8 mouse cellular contexts compared by ENCODE assay signal in genomic region chr16:32332556-32333511, GRCm38 (mm10). TPM values are rescaled to one million over a fixed set of nuclear protein-coding genes. Genes with fewer than 3 reads are reported as not detected.
A peak's percentile ranks its signal among the peaks of the same experiment; 100 is the strongest.
DNase-seq lines count a peak whose midpoint lies in the region; ATAC-seq and TF ChIP-seq lines count a peak whose summit lies in the region.

No protein-coding gene starts in this region.

- H3K36me3 ChIP-seq in ES-Bruce4 (ENCODE audit: control insufficient read depth, insufficient read depth, low read length, poor library complexity, severe bottlenecking): no peaks in the 10 kb centered on the region
- H3K36me3 ChIP-seq in forebrain, embryonic 11.5 days (ENCODE audit: control insufficient read depth, insufficient read depth, low read length): no peaks in the 10 kb centered on the region
- H3K36me3 ChIP-seq in heart, postnatal 0 days (replicated peaks; ENCODE audit: control insufficient read depth, insufficient read depth, low read length): no peaks in the 10 kb centered on the region
- no peaks in the 10 kb centered on the region for H3K36me3 ChIP-seq in lung, embryonic 14.5 days (ENCODE audit: insufficient read depth)

- H3K9ac ChIP-seq in ES-Bruce4 (ENCODE audit: low read depth, poor library complexity, severe bottlenecking): peak overlapping the region; percentile 94
- H3K9ac ChIP-seq in forebrain, embryonic 11.5 days (ENCODE audit: low read length): peak overlapping the region; percentile 97
- H3K9ac ChIP-seq in heart, postnatal 0 days (replicated peaks; ENCODE audit: low read depth, low read length): peak overlapping the region; percentile 99
- peak overlapping the region; percentile 97 for H3K9ac ChIP-seq in lung, embryonic 14.5 days

- TF ChIP-seq EP300 in ES-Bruce4 (IDR thresholded peaks at IDR 0.05; ENCODE audit: insufficient read depth, low read depth, low read length): no peak
- TF ChIP-seq EP300 in heart, postnatal 0 days (IDR thresholded peaks at IDR 0.05; ENCODE audit: low read depth): no peak

- H3K4me3 ChIP-seq in ES-Bruce4 (ENCODE audit: low read depth, low read length): peak overlapping the region; percentile 82
- peak overlapping the region; percentile 98 for H3K4me3 ChIP-seq in forebrain, embryonic 11.5 days (ENCODE audit: low read depth, low read length)
- peak overlapping the region; percentile 100 for H3K4me3 ChIP-seq in heart, postnatal 0 days (ENCODE audit: low read depth, low read length)
- H3K4me3 ChIP-seq in lung, embryonic 14.5 days (ENCODE audit: low read depth, low read length): peak overlapping the region; percentile 99

- H3K27me3 ChIP-seq in ES-Bruce4 (ENCODE audit: control insufficient read depth, insufficient read depth, low read length, poor library complexity, severe bottlenecking): no peaks in the 10 kb centered on the region
- no peaks in the 10 kb centered on the region for H3K27me3 ChIP-seq in forebrain, embryonic 11.5 days (ENCODE audit: control insufficient read depth, insufficient read depth, low read length)
- no peaks in the 10 kb centered on the region for H3K27me3 ChIP-seq in heart, postnatal 0 days (ENCODE audit: control insufficient read depth, insufficient read depth, low read length)
- no peaks in the 10 kb centered on the region for H3K27me3 ChIP-seq in lung, embryonic 14.5 days (ENCODE audit: insufficient read depth, low read length)

- under 1% methylated on average over 52 of the region's 54 CpGs for WGBS in forebrain, embryonic 11.5 days
- WGBS in heart, postnatal 0 days: under 1% methylated on average over 54 of the region's 54 CpGs
- WGBS in lung, embryonic 14.5 days: 1% methylated on average over 54 of the region's 54 CpGs

- TF ChIP-seq CTCF in ES-Bruce4 (IDR thresholded peaks at IDR 0.05; ENCODE audit: low read depth, low read length): no peak
- TF ChIP-seq CTCF in heart, postnatal 0 days (IDR thresholded peaks at IDR 0.05; ENCODE audit: low read depth): no peak
- TF ChIP-seq CTCF in lung, embryonic 14.5 days (IDR thresholded peaks at IDR 0.05; ENCODE audit: low read depth): no peak

- ATAC-seq in forebrain, embryonic 11.5 days (replicated peaks; ENCODE audit: low FRiP score): peak; percentile 81
- ATAC-seq in heart, postnatal 0 days (ENCODE audit: insufficient read depth, low read depth): peak; percentile 53
- ATAC-seq in lung, embryonic 14.5 days (ENCODE audit: insufficient read depth): peak; percentile 80

- TF ChIP-seq POLR2A in ES-Bruce4 (IDR thresholded peaks at IDR 0.05; ENCODE audit: insufficient read depth, low read length): no peak

- H3K9me3 ChIP-seq in ES-Bruce4 (replicated peaks; ENCODE audit: control insufficient read depth, insufficient read depth, low read length, poor library complexity, severe bottlenecking): no peaks in the 10 kb centered on the region
- no peaks in the 10 kb centered on the region for H3K9me3 ChIP-seq in forebrain, embryonic 11.5 days (ENCODE audit: control insufficient read depth, low read length)
- no peaks in the 10 kb centered on the region for H3K9me3 ChIP-seq in heart, postnatal 0 days (replicated peaks; ENCODE audit: control insufficient read depth, low read length)
- no peaks in the 10 kb centered on the region for H3K9me3 ChIP-seq in lung, embryonic 14.5 days (ENCODE audit: low read depth, low read length)

- peak overlapping the region; percentile 55 for H3K4me2 ChIP-seq in forebrain, embryonic 11.5 days (ENCODE audit: low read depth, low read length, severe bottlenecking)
- H3K4me2 ChIP-seq in heart, postnatal 0 days (ENCODE audit: low read depth, low read length): peak overlapping the region; percentile 76
- peak overlapping the region; percentile 56 for H3K4me2 ChIP-seq in lung, embryonic 14.5 days

- peak overlapping the region; percentile 86 for H3K27ac ChIP-seq in ES-Bruce4 (ENCODE audit: insufficient read depth, low read length)
- peak overlapping the region; percentile 88 for H3K27ac ChIP-seq in forebrain, embryonic 11.5 days (ENCODE audit: low read depth, low read length)
- peak overlapping the region; percentile 96 for H3K27ac ChIP-seq in heart, postnatal 0 days (ENCODE audit: low read depth)
- H3K27ac ChIP-seq in lung, embryonic 14.5 days (ENCODE audit: low read depth): peak overlapping the region; percentile 95

- H3K4me1 ChIP-seq in ES-Bruce4 (ENCODE audit: control insufficient read depth, insufficient read depth, low read length): peaks cover 3% of the 10 kb centered on the region
- H3K4me1 ChIP-seq in forebrain, embryonic 11.5 days (replicated peaks; ENCODE audit: control insufficient read depth, insufficient read depth, low read length): no peaks in the 10 kb centered on the region
- peaks cover 22% of the 10 kb centered on the region for H3K4me1 ChIP-seq in heart, postnatal 0 days (ENCODE audit: control insufficient read depth, insufficient read depth)
- no peaks in the 10 kb centered on the region for H3K4me1 ChIP-seq in lung, embryonic 14.5 days (ENCODE audit: insufficient read depth)

- DNase-seq in brain, adult 2 months (ENCODE audit: low read depth, low spot score): peak; percentile 61
- no peak for DNase-seq in forebrain, embryonic 11.5 days (ENCODE audit: low spot score)
- DNase-seq in heart, postnatal 0 days (ENCODE audit: low spot score): peak; percentile 76
- peak; percentile 61 to 71 for DNase-seq in kidney, postnatal 36 days
- DNase-seq in lung, embryonic 14.5 days: peak; percentile 82
- peak; percentile 15 for DNase-seq in ovary, adult 18-20 months (ENCODE audit: low spot score)
- DNase-seq in thymus, postnatal 0 days (ENCODE audit: low spot score): peak; percentile 47

RNA-seq across cellular contexts. Expression of gene Ubxn7, which starts 0.8 kb away (rescaled TPM):
- polyA plus RNA-seq in ES-Bruce4 (2011; ENCODE audit: insufficient read depth, insufficient read length, low read depth, missing spikeins): 98.6 and 108 TPM in 2 replicates
- 24.6 and 28.8 TPM in 2 replicates for polyA plus RNA-seq in forebrain, embryonic 11.5 days (2014; fragmentation: Nextera tagmentation; extraction: Ambion mirVana)
- 7.3 and 11.4 TPM in 2 replicates for total RNA-seq in heart, postnatal 0 days (2014; rRNA removed; ENCODE audit: low replicate concordance)
- polyA plus RNA-seq in heart, postnatal 0 days (2015; fragmentation: Nextera tagmentation; extraction: Ambion mirVana): 11.5 and 12.0 TPM in 2 replicates
- polyA plus RNA-seq in lung, embryonic 14.5 days (2014; fragmentation: Nextera tagmentation; extraction: Ambion mirVana): 20.8 and 23.2 TPM in 2 replicates
- polyA plus RNA-seq in thymus, postnatal 0 days (2015; fragmentation: Nextera tagmentation; extraction: Ambion mirVana): 20.0 and 21.8 TPM in 2 replicates

RNA-seq across cellular contexts. Expression of gene Rnf168, which starts 55.6 kb away (rescaled TPM):
- polyA plus RNA-seq in ES-Bruce4 (2011; ENCODE audit: insufficient read depth, insufficient read length, low read depth, missing spikeins): 27.2 and 31.0 TPM in 2 replicates
- 36.6 and 40.9 TPM in 2 replicates for polyA plus RNA-seq in forebrain, embryonic 11.5 days (2014; fragmentation: Nextera tagmentation; extraction: Ambion mirVana)
- total RNA-seq in heart, postnatal 0 days (2014; rRNA removed; ENCODE audit: low replicate concordance): 19.1 and 30.1 TPM in 2 replicates
- 14.1 and 14.8 TPM in 2 replicates for polyA plus RNA-seq in heart, postnatal 0 days (2015; fragmentation: Nextera tagmentation; extraction: Ambion mirVana)
- polyA plus RNA-seq in lung, embryonic 14.5 days (2014; fragmentation: Nextera tagmentation; extraction: Ambion mirVana): 32.3 and 36.1 TPM in 2 replicates
- polyA plus RNA-seq in thymus, postnatal 0 days (2015; fragmentation: Nextera tagmentation; extraction: Ambion mirVana): 24.6 and 31.5 TPM in 2 replicates
